Mouse (Mus musculus) left cerebral cortex, postnatal 25 days (tissue): ENCODE data around the gene Btbd11. TPM values are rescaled to one million over a fixed set of nuclear protein-coding genes. Genes with fewer than 3 reads are reported as not detected.

Source experiments
- DNase-seq, 2 experiments: peaks; one replicate each; pipeline ENCODE4 v3.0.0; 2022; ENCODE audit warnings: low spot score in 2 of 2, mixed read lengths in 1 of 2
- intact Hi-C: fragments of 180-260 bp; cut with DNase I; formaldehyde crosslinking; loops from one replicate; pipeline ENCODE4 v1.15.1; 2025
- total RNA-seq, 2 experiments: library from RNA; stranded (reverse); gene quantifications; 2 replicates each; pipeline ENCODE4 v1.2.3; 2021

The Btbd11 gene
- total RNA-seq, 2 experiments from 2014 or later, result 25.9 to 26.8 TPM

DNA sequence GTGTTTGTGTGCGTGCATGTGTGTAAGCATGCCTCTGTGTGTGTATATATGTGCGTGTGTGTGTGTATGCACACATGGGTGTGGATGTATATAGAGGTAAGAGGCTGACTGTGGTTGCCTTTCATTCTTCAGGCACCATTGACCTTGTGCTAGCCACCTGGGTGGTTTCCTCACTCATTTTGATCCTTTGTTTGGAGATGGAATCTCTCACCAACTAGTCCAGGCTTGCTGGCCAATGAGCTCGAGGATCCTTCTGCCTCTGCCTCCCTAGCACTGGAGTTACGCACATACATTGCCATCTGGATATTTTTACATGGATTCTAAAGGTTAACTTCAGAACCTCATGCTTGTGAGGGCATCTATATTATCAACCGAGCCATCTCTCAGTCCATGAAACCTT is 184.8 kb downstream of the Btbd11 start:
- DNase-seq, result no peak
- intact Hi-C loops, result no loop called here

DNA sequence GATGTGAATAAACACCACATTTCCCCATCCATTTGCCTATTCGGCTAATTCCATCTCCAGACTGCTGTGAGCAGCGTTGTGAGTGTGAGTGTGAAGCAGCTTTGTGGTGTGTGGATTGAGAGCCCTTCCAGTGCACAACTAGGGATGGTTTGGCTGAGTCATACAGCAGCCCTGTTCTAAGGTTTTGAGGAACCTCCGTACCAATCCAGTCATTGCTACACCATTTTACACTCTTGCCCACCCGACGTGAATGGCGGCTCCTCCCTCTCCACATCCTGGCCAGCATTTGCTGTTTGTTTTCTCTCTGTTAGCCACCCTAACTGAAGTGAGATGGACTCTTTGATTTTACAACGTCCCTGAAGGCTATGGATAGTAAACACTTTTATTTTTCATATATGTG is 186.0 kb downstream of the Btbd11 start:
- intact Hi-C loops, result no loop called here
- no peak for DNase-seq

DNA sequence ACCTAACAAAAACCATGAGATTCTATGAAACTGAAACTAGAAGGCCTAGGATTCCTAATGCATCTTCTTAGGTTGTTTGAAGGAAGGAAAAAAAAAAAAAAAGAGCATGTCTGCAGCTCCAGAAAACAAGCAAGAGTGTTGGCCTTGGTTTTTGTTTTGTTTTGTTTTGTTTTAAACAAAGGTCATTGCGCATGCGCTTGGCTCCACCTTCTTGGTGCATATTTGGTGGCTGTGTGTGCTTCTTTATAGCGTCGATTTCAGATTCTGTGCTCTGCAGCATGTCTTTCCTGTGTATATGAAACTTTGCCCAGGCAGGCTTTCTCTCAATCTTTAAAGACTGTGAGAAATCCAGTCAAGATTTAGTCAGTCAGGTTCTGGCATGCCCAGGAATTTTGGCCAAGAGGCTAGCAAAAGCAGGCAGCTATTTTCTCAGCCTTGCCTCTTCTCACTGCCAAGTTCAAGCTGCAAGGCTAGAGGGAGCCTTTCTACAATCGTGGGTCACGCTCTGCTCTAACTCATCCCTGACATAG is 191.3 kb downstream of the Btbd11 start:
- intact Hi-C loops, result no loop called here
- DNase-seq, result no peak

DNA sequence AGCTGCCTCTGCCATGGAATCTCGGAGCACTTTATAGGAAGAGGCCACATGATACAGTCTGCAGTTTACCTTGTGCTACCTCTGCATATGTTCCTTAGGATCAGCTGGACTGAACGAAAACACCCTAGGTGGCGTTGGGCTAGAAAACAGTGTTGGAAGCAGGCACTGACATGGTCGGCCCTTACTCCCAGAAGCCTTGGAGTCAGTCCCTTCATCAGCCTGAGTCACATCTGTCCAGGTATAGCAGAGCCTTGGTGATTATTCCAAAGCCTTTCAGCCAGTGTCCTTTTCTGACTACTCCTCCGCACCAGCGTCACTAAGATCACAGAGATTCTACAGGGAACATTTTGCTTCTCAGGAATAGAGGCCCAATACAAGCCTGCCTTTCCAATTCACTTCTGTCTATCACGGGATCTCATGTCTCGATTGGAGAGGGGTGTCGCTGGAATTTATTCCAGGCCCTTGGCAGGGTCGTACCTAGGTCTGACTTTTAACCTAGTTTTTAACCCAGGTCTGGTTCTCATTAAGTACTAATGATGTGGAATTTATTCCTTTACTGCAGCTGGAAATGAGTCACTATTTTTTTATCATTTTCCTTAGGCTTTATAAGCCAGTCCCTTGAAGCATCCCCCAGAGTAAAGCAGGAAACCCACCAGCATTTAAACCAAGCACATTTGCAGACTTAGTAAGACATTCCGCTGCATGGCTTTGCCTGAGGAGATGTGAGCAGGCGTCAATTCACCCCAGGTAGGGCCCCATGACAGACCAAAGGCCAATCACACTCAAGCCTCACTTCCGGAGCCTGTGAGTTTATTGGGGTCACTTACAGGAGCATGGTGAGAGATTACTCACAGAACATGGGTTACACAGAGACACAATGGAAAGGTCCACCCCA is 192.2 kb downstream of the Btbd11 start:
- intact Hi-C loops, result no loop called here
- no peak for DNase-seq

DNA sequence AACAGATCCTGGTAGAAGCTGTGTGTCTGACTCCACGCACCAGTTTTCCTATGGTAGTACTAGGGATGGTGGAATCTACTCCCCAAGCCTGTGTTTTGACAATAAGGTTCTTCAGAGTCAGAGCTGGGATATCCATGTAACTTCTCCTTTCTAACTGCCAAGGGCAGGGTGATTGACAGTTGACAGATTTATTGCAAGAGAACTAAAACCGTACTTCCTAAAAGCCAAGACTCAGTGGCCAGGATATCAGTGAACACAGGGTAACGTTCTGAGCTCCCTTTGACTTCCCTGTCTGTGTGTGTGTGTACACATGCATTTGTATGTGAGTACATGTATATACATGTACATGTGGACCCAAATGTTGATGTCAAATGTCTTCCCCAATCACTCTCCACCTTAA is 201.1 kb downstream of the Btbd11 start:
- intact Hi-C loops, result no loop called here
- DNase-seq, result no peak

DNA sequence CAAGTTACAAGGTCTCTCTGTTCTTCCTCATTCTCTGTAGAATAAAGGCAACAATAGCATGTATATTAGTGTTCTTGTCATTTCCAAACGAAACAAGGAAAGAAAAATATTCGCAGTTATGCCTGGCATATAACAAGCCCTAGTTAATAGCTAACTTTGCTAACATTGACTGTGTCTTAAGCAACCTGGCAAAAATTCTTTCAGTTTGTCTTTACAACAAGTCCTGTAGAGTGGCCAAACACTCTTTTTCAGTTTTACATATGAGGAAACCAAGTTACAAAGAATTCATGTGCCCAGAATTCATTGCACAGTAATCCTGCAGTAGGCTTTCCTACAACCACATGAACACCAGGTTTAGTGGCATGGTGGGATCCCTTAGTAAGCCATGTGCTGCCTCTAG is 203.4 kb downstream of the Btbd11 start:
- intact Hi-C loops, result no loop called here
- no peak for DNase-seq

DNA sequence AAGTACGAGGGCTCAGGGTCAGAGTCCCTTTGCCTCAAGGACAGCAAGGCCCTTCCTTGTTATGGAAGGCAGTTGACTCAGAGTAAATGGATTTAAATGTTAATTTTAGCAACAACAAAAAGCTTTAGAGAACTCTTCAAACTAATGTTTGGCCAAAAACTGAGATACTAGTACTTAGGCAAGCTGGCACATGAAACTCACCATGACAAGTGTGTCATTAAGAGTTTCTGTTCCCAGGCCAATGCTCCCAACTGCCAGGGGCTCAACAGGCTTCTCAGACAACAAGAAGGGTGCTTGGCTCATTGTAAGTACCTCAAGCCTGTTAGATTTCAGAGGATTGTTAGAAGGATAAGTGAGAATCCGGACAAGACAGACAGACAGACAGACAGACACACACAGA is 204.7 kb downstream of the Btbd11 start:
- no peak for DNase-seq
- intact Hi-C loops, result no loop called here

DNA sequence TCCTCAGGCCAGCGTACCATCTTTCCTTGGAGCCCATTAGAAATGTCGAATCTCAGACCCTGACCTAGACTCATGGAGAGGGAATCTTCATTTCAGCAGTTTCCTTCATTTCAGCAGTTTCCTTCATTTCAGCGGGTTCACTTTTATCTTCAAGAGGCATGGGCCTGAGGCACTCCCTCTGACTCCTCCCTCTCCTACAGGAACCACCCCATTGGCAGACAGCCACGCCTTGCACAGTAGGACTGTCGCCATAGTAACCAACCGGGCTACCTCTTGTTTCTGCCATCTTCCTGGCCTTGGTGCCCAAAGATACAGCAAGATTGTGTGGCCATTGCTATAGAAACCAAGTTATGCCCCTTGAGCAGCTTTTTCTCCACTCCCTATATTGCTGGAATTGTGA is 205.4 kb downstream of the Btbd11 start:
- no peak for DNase-seq
- intact Hi-C loops, result no loop called here

DNA sequence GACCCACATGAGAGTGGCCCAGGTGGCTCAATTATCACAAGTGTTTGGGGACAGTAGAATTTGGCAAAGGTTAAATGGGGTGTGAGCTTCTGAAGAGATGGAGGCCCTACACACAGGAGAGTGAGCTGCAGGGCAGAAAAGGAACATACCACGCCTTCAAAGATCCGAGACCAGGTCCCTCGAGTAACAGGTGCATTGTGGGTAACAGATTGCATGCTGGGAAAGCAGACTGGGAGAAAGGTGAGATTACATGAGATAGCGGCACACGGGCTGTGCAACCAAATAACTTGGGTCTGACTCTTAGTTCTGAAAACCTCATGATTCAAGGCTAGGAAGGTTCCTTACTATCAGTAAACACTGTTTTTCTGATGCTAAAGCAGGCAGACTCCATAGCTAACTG is 209.7 kb downstream of the Btbd11 start:
- intact Hi-C loops, result no loop called here
- no peak for DNase-seq

DNA sequence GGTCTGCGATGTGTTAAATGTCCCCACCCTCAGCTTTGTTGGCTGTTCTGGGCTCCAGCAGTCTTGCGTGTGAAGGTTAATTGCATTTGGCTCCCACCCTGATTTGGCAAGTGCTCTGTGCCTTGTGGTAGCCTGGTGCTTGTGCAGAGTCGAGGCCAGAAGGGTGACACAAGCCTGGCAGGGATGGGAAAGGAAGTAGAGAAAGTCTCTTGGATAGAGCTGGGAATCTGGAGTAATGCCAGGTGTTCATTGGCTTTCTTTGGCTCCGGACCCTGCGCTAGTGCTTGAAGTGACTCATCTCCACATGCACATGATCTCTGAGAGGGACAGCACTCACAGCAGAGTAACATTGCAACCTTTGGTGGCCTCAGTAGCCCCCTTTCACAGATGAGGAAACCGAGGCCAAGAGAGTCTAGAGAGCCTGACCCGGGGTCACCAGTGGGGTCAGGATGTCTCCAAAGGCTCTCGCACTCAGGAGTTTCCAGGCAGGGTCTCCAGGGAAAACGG is 211.5 kb downstream of the Btbd11 start:
- peak; percentile 37 to 60 for DNase-seq
- intact Hi-C loops, result no loop called here

DNA sequence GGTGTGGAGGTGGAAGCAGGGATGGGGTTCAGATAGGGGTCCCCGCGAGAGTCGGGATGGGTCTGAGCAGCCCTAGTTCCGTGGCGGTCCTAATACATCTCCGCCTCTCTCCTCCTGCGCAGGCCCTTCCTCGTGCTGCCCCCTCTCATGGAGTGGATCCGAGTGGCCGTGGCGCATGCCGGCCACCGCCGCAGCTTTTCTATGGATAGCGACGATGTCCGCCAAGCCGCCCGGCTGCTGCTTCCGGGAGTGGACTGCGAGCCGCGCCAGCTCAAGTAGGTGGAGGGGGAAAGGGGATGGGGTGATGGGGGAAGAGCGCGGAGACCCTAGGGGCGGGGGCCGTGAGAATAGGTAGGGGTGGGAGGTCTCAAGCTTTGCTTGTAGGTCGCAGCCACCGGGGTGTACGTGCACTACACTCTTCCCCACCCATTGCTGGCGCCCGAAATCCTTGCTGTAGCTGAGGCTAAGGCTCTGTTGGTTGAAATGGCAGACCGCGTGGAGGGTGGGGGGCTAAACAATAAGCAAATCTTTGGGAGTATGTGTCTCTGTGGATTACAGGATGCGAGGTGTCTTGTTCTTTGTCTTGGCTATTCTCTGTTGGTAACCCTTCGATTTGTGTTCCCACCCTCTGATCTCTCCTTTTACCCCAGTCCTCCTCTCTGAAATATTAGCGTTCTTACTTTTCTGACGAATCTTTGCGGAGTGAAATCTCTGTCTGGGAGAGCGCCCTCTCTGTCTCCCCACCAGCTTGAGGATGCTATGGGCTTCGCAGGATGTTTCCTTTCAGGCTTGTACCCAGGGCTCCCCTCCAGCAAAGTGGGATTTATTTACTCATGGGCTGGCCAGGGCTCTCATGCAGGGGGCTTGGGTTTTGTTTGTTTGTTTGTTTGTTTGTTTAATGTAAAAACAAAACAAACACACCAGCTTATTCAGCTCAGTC is 212.3 kb downstream of the Btbd11 start:
- intact Hi-C loops, result no loop called here
- DNase-seq, result peak; percentile 11 to 23

DNA sequence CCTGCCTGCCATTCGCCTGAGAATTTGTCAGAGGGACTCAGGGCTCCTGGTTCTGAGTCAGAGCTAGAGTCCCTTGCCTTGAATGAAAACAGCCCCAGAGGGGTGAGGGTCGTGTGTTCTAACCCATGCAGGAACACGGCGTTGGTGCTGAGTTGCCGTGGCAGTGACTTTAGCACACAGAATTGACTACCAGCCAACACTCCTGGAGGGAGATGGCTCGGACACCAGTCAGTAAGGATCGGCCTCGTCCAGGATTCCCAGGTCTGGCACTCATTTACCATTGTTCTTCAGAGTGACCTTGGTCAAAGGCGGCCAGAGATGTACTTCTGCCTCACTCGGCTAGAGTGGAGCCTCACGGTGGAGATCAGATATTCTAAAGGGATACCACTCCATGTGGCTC is 215.9 kb downstream of the Btbd11 start:
- no peak for DNase-seq
- intact Hi-C loops, result no loop called here

DNA sequence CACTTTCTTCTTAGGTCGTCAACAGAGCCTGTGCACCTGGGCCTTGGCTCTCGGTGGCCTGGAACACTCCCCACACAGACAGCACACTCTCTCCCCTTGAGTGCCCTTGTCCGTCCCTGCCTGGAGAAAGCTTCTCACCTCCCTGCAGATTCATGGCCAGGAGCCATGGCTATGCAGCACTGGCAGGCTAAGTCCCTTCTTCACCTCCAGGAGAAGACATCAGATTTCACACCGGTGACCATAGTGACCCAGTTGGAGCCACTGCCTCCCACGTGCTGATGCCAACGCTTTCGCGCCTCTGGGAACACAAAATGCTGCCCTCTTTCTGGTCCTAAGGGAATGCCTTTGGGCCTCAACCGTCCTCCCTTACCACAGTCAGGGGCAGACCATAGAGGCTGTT is 217.9 kb downstream of the Btbd11 start:
- no peak for DNase-seq
- intact Hi-C loops, result no loop called here

DNA sequence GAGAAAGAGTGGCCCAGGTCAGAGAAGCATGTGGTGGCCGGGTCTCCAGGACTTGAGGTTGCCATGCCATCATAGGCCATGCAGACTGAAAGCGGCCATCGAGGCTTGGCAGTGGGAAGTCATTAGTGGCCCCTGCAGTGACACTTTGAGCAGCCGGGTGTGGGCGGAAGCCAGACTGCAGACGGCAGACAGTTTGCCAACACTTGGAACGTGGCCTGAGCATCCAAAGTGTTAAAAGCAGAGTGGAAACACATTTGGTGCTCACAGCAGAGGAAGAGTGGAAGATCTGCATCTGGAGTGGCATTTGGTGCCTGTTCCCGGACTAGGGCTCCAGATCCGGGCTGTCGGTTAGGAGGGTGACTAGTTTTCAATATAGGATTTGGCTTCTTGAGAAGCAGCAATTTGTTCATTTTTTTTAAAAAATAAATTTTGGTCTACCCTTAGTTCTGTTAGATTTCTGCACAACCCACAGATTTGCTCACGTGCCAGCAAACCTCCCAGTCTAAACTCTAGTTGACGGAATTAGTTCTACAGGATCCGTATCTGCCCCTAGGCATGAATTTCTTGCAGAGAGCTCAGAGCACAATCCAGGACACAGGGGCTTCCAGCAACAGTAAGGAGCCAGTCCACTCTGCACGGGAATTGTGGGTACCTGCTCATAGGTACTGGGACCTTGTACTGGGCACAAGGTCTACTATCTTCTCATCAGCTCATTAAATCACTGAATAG is 222.1 kb downstream of the Btbd11 start:
- intact Hi-C loops, result no loop called here
- DNase-seq, result peak; percentile 66 to 87

DNA sequence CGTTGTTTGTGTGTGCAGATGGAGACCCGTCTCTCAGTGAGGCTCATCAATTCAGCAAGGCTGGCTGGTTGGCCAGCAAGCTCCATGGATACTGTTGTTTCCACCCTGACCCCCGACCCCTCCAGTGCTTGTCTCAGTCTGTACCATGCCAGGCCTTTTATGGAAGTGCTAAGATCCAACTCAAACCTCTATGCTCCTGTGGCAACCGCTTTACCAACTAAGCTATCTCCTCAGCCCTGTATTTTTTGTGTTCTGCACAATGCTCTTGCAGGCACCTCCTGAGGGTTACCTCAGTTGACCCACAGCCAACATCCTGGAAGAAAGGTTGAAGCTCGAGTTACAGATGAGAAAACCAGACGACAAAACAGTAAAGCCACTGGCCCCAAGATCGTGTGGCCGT is 230.5 kb downstream of the Btbd11 start:
- no peak for DNase-seq
- intact Hi-C loops, result no loop called here

DNA sequence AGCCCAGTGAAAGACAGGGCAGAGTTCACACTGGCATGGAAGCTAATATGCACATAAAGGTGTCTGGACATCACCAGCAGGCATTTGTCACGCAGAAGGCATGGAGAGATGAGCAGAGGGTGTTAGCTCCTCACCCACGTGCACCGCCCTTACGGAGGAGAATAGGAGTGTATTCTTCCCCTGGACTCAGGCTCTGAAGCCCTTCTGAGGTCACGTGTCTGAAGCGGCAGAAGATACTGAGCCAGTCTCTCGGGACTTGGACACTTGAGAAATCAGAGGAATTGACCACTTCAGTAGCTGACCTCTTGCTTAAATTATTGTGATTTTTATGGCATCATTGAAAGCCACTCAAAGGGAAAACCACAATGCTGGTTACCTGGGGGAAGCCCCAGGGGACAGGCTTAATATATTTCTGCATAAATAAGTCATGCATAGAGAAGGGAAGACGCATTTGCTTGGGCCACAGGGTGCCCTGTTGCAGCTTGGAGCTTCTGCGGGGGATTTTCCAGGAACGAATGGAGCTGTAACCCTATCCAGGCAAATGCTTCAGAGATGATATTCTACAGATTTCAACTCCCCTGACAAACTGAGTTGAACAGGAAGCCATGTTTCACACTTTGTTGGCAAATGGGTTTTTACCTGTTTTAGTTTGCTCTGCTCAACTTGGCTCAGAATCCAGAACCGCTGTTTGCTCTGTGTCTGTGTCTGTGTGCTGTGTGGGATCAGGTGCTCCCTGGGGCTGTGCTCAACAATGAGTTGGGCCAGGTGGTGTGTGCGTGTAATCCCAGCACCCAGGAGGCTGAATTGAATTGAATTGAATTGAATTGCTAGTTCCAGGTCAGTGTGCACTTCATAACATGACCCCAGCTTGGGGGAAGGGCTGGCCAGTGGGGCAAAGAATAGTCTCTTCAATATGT is 231.1 kb downstream of the Btbd11 start:
- intact Hi-C loops, result no loop called here
- DNase-seq, result no peak

DNA sequence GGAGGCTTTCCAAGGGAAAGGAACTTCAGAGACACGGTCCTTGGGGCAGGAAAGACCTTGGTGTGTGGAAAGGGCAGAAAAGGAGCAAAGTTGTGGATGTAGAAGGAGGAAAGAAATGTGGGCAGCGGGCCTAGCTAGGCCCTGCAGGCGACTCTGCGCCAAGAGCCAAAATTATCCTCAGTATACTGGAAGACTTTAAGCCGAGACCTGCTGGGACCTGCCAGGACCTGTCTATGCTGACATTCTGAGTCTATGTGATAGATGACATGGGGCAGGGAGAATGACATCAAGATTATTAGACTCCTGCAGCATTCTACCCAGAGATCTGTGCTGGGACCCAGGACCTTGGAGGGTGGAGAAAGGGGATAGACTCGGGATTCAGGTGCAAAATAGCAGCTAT is 234.5 kb downstream of the Btbd11 start:
- intact Hi-C loops, result no loop called here
- no peak for DNase-seq

DNA sequence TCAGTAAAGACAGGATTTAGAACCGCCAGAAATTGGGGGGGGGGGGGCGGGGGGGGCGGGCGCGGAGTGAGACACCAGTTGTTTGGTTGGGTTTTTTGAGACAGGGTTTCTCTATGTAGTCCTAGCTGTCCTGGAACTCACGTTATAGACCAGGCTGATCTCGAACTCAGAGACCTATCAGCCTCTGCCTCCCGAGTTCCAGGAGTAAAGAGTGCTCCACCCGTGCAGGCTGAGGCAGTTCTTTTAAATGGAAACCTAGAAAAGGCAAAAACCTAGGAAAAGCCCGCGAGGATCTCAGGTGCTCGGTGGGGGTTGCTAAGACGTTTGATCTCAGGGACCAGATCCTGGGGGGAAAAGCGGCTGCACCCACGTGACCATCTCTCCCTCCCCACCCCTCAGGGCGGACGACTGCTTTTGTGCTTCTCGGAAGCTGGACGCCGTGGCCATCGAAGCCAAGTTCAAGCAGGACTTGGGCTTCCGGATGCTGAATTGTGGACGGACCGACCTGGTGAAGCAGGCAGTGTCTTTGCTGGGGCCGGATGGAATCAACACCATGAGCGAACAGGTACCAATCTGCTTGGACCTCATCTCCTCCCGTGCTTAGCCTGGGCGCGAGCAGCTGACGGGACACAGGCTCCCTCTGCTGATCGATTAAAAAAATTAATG is 238.0 kb downstream of the Btbd11 start:
- peak; percentile 64 to 68 for DNase-seq
- intact Hi-C loops, result loop anchor here (1.0 kb wide), 1 partner anchor 403 kb away; no protein-coding TSS in a partner anchor
